Mouse (Mus musculus) layer of hippocampus, postnatal 10 days (tissue): ENCODE results near the gene Scrn2. TPM values are rescaled to one million over a fixed set of nuclear protein-coding genes. Genes with fewer than 3 reads are reported as not detected.
A peak's percentile ranks its signal among the peaks of the same experiment; 100 is the strongest.

Source experiments
- DNase-seq, 2 experiments: peaks; one replicate each; pipeline ENCODE4 v3.0.0; 2021; ENCODE audit warnings: low spot score in 2 of 2
- total RNA-seq, 2 experiments: library from RNA; stranded (reverse); gene quantifications; 2 replicates each; pipeline ENCODE4 v1.2.3; 2021

The Scrn2 gene
- total RNA-seq, 2 experiments from 2014 or later = 5.2 to 6.3 TPM

DNA sequence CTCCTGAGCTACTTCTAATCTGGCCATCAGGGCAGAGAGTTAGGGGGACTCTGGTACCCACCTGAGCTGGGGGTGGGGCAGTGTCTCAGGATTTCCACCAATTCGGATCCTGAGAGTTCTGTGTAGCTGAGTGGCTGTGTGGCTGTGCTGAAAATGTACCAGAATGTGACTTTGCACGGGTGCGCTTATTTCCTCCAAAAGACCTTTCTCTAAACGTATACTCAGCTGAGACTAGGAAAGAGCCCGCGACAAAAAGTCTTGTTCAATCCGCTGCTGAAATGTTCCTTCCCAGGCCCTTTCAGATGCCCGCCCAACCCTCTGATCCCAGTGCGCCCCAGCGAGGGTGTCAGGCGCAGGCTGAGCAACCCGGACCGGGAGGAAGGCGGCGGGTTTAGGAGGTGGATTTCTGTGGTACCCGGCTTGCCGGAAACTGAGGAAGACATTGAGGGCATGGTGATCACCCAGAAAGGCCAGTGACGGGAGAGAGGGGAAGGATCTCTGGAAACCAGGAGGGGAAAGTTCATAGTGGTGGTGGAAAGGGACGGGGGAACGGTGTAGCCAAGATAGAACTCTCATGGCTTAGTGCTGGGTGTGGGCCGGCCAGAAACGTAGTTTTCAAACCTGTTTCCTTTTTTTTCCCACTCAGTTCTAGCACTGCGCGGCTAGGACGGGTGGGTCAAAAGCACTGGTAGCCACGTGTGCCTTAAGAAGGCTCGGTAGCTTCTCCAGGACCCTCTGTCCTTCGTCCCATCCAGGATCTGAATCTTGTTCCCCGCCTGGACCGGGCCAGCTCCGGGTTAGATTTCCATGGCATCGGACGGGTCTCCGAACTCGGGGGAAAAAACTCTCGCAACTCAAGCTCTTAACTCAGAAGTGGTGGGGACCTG, 11.8 kb upstream of the Scrn2 start:
- no peak for DNase-seq

DNA sequence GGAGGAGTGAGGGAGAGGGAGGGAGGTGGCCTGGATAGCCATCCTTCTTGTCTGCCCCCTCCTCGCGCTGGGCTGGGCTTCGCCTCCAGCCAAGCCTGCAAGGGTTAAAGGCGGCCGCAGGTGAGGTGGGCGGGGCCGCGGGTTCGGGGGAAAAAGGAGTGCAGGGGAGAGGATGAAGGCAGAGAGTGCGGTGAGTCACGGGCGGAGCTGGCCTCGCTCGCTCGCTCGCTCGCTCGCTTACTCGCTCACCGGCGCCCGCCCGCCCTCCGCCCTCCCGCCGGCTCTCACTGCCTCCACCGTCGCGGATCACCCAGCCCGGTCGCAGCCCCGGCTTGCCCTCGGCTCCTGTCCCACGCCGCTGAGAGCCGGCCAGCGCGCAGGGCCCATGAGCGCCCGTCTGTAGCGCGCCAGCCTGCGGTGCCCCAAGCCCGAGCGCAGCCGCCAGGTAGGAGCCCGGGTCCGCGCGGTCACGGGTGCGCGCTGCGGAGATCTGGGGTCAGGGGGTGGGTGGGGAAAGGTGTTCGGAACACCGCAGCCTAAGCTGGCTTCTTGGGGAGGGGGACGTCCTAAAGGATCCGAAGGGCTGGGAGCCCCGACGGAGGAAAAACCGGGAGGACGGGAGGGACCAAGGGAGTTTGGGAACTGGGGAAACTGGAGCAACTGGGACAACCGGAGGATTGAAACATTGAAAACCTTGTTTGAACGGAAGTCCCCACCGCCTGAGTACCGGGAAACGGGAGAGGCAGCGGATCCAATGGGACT, 11.0 kb upstream of the Scrn2 start:
- DNase-seq = no peak

- no peak for DNase-seq
These were observed 10.4 kb upstream of the Scrn2 start for GRCm38 (mm10) chr11:97019345-97019708.

DNA sequence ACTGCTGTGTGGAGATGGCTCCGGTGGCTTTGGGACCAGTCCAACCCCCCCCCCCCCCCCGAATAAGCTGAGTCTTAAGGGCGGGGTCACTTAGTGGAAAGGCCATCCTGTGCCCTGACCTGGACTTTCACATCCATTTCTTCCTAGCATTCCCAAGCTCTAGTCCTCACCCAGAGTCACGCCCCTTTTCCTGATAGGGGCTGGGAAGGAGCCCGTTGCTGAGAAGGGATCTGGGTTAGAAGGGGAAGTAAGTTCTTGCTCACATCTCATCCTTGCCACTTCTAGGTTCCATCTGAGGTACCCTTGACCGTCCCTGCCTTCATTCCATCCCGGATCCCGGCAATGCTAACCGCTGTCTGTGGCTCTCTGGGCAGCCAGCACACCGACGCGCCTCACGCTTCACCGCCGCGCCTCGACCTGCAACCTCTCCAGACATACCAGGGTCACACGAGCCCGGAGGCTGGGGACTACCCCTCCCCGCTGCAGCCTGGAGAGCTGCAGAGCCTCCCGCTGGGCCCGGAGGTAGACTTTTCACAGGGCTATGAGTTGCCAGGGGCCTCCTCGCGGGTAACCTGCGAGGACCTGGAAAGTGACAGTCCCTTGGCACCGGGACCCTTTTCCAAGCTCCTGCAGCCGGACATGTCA, 8.5 kb upstream of the Scrn2 start:
- DNase-seq = no peak

GRCm38 (mm10) chr11:97021873-97022484, 7.8 kb upstream of the Scrn2 start:
- DNase-seq = peak; percentile 73 to 82

DNA sequence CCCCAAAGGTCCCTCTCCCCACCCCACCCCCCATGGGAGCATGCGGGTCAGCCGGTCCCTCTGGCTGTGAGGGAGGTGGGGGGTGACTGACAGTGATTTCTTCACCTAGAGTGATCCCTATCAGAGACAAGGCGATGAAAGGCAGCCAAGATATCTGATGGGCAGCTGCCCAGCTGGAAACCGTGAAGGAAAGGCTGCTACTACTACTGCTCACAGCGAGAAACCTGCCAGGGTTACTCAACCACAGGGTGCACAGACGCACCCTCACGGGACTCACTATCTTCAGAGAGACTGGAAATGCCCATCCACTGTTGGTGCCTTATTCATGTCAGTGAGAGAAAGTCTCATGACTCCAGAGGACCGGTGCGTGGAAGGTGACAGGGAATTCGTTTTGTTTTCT, 4.8 kb upstream of the Scrn2 start:
- DNase-seq = no peak

DNA sequence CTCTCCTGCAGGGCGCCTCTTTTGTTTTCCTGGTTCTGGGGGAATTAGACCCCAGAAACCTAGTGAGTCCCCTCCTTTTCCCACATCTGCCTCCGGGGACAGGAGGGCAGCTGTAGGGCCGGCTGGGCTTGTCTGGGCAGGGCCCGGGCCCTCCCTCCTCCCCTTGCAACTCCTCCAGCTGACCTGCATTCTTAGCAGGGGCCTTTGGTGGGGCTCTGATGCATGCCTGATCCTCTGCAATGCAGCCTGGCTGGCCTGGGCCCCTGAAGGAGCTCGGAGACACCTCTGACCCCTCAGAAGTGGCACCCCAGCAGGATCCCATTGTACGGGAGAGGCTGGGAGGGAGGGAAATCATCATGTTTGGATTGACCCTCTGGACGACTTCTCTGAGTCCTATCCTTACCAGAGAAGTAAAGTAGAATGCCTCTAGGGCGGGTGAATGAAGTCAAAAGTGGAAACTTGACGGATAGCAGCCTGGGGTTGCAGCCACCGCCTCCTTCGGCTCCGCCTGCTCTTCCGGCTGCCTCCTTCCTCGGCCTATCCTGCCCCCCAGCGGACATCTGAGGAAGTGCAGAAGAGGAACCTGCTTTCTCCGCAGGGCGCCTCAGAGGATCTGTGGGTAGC, 3.9 kb upstream of the Scrn2 start:
- DNase-seq = peak; percentile 90 to 91

- DNase-seq = no peak
These were observed 688 bp downstream of the Scrn2 start for GRCm38 (mm10) chr11:97030426-97030825.

- DNase-seq = no peak
These were observed 2.2 kb downstream of the Scrn2 start for GRCm38 (mm10) chr11:97031977-97032376.

- no peak for DNase-seq
These were observed 2.8 kb downstream of the Scrn2 start for GRCm38 (mm10) chr11:97032499-97032898.

GRCm38 (mm10) chr11:97033781-97034180, 4.0 kb downstream of the Scrn2 start:
- no peak for DNase-seq

- DNase-seq = no peak
These were observed 6.4 kb downstream of the Scrn2 start for GRCm38 (mm10) chr11:97036141-97036540.

DNA sequence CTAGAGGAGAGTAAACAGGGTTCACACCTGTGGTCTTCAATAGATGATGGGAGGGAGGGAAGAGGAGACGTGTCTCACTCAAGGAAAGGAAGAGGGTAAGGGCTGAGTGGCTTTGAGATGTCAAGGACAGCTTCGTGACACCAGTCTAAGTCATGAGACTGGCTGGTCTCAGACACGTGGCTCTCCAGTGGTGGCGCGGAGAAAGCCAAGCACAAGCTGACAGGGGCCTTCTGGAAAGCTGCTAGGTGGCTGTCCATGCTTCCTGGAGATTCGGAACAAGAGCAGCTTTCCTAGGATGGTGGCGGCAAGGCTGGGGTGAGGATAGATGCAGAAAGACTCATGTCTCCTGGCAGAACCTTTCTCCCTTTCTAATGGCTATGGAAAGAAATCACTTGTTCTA, 9.1 kb downstream of the Scrn2 start:
- DNase-seq = no peak

DNA sequence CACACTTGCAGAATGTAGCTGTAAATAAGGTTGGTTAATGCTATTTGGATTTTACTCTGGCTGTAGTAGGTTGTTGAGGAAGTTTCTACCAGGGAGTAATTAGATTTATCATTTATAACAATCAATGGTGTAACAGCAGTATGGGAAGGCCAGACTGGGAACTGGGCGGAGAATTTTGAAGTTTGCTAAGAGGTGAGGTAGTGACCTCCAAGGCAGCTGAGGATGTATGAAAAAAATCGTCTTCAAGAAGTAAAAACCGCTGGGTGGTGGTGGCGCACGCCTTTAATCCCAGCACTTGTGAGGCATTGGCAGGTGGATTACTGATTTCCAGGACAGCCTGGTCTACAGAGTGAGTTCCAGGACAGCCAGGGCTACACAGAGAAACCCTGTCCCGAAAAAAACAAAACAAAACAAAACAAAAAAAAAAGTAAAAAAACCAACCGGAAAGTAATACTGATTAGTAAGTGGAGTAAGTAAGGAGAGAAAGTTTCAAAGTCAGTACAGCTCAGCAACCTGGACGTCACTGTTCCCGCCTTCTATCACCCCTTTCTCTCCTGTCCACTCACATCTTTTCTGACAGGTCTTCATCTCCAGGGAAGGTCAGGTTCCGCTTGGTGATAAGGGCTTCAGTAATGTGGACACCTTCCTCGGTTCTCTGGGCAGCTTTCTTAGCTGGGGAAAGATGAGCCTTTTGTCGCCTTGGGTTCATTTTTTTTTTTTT, 10.7 kb downstream of the Scrn2 start:
- no peak for DNase-seq

GRCm38 (mm10) chr11:97041022-97041899, 11.5 kb downstream of the Scrn2 start, which contains the start of the genes Lrrc46 and Mrpl10:
TSS of gene Lrrc46 (minus strand) at chr11:97041407.
TSS of gene Mrpl10 (plus strand) at chr11:97041560.
- peak; percentile 87 to 89 for DNase-seq

- DNase-seq = no peak
These were observed 15.2 kb downstream of the Scrn2 start for GRCm38 (mm10) chr11:97044902-97045301.

GRCm38 (mm10) chr11:97045861-97046260, 16.1 kb downstream of the Scrn2 start:
- no peak for DNase-seq

DNA sequence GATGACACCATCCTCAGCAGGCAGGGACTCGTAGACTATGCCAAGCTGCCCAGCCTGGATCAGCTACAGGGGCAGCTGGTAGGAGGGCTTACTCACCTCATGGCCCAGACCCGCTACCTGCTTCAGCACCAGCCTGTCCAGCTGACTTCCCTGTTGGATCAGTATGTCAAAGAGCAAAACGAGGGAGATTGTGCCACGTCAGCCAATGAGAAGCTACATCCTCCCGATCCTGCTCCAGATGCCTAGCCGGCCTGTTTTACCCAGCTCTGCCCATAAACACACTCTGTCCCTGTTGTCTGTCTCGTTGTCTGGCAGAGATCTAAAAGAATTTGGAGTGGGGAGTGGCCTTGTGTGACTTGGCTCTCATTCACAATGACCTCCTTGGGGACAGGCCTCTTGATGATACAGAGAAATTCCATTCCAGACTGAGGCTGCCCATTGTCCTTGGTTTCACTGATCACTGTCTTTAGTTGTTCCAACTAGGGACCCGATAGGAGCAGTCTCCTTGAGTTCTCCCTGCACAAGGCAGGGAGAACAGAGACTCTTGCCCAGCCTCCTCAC, 18.4 kb downstream of the Scrn2 start:
- DNase-seq = no peak
